Mouse (Mus musculus) cortical plate, adult 2 months (tissue): ENCODE results near the gene Olfr709-ps1.

ENCODE experiments used
- CTCF ChIP-seq: fragments of 200-500 bp; IDR thresholded peaks from 2 replicates; pipeline ENCODE4 v1.5.1; 2011; ENCODE audit warnings: mild to moderate bottlenecking, control low read depth, low read length; ENCODE audit not compliant: insufficient read depth; ENCODE audit errors: extremely low read depth
- POLR2A ChIP-seq: fragments of 200-500 bp; IDR thresholded peaks from 2 replicates; pipeline ENCODE4 v1.6.1; 2011; ENCODE audit warnings: mild to moderate bottlenecking, low read length, control low read depth; ENCODE audit not compliant: insufficient read depth; ENCODE audit errors: extremely low read depth

GRCm38 (mm10) chr7:106963837-106964236, 31.8 kb upstream of the Olfr709-ps1 start, which contains the start of gene Olfr6:
- no peak for TF ChIP-seq CTCF
- TF ChIP-seq POLR2A = no peak
